Mouse (Mus musculus): ENCODE data around the gene Gm13539.

DNA sequence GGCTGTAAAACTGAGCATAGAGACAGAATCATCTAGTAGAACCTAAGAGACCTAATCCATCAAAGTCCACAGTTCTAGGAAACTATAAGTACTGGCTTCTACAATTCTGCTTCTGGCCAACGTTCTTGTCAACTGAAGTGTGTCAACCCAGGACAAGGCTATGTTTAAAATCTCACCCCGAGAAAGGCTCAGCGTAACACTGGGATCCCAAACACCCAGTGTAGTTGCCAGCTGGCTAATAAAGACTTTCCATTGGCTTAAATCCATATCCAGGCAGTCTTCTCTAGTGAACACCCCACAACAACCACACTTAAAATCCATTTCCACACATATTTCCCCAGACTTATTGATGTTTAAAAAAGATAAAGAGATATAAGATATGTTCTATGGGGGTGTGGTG, 48.7 kb downstream of the Gm13539 start:
- TF ChIP-seq POLR2A (IDR thresholded peaks at IDR 0.05; ENCODE audit: low read depth, low read length) (no peak), CTCF (IDR thresholded peaks at IDR 0.05; ENCODE audit: extremely low read depth, insufficient read length, insufficient replicate concordance, low read depth, low read length) (no peak)
